Mouse (Mus musculus) neural tube, embryonic 15.5 days (tissue): Measurements from ENCODE around the gene Slc46a2. TPM values are rescaled to one million over a fixed set of nuclear protein-coding genes. Genes with fewer than 3 reads are reported as not detected.
A peak's percentile ranks its signal among the peaks of the same experiment; 100 is the strongest.

Source experiments
- ATAC-seq: fragments of 200-750 bp; cut with Nextera tagmentation; 2 replicates; pipeline ENCODE4 v1.8.0; 2017; ENCODE audit warnings: mild to moderate bottlenecking, moderate TSS enrichment, moderate library complexity; ENCODE audit not compliant: low FRiP score
- H3K27ac ChIP-seq: fragments of 300-500 bp; sonication (generic); replicated peaks from 2 replicates; pipeline ENCODE4 v1.5.1; 2015; ENCODE audit warnings: mild to moderate bottlenecking, inconsistent platforms
- H3K27me3 ChIP-seq: fragments of 300-500 bp; sonication (generic); replicated peaks from 2 replicates; pipeline ENCODE4 v1.6.1; 2015; ENCODE audit warnings: inconsistent platforms
- H3K36me3 ChIP-seq: fragments of 300-500 bp; sonication (generic); 2 replicates; pipeline ENCODE4 v1.6.1; 2015; ENCODE audit warnings: inconsistent platforms
- H3K4me1 ChIP-seq: fragments of 300-500 bp; sonication (generic); 2 replicates; pipeline ENCODE4 v1.6.1; 2015; ENCODE audit warnings: inconsistent platforms
- H3K4me2 ChIP-seq: fragments of 300-500 bp; sonication (generic); 2 replicates; pipeline ENCODE4 v1.6.1; 2015; ENCODE audit warnings: inconsistent platforms, mild to moderate bottlenecking, moderate library complexity
- H3K4me3 ChIP-seq: fragments of 300-500 bp; sonication (generic); replicated peaks from 2 replicates; pipeline ENCODE4 v1.5.1; 2015; ENCODE audit warnings: mild to moderate bottlenecking, inconsistent platforms
- H3K9ac ChIP-seq: fragments of 300-500 bp; sonication (generic); replicated peaks from 2 replicates; pipeline ENCODE4 v1.6.1; 2015; ENCODE audit warnings: mild to moderate bottlenecking, inconsistent platforms
- H3K9me3 ChIP-seq: fragments of 300-500 bp; sonication (generic); replicated peaks from 2 replicates; pipeline ENCODE4 v1.6.1; 2016; ENCODE audit warnings: inconsistent platforms
- WGBS: fragments of 180-500 bp; shearing (Covaris S2); methylation state at CpG from one replicate; pipeline ENCODE4 v1.1.7; 2015; ENCODE audit warnings: mixed read lengths; 5-methylcytosine and 5-hydroxymethylcytosine counted together
- polyA plus RNA-seq: library from polyadenylated mRNA; unstranded; fragments of >200 nt; fragmentation: Nextera tagmentation; extraction: Ambion mirVana; gene quantifications from 2 replicates; pipeline ENCODE4 v1.2.1, GENCODE M21; 2015

Gene Slc46a2
- polyA plus RNA-seq, 1 experiment from 2014 or later, result 0.09 TPM

DNA sequence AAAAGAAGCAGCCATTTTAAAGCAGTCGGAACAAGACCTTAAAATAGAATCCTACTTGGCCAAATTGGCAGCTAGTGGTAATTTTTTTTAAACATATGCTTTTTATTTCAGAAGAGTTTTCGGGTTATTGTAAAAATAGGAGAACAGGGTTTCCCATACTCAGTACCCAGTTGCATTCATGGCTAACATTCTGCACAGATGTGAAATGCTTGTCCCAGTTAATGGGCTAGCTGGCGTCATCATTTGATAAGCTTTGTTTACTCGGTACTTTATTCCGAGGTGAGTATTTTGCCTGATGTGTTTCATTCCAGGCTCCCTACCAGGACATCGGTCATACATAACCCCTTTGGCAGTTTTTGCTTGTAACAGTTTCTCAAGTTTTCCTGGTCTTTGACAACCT is 44.4 kb downstream of the Slc46a2 start:
- Histone ChIP-seq H3K27me3 (no peaks in the 10 kb centered on the region), H3K9ac (no peak overlapping the region), H3K4me2 (no peak overlapping the region), H3K27ac (no peak overlapping the region; the same call in 1 of the 2 replicates), H3K4me3 (no peak overlapping the region), H3K4me1 (peaks cover 3% of the 10 kb centered on the region; the same call in 1 of the 2 replicates), H3K36me3 (no peaks in the 10 kb centered on the region), H3K9me3 (no peaks in the 10 kb centered on the region)
- WGBS, result 88% methylated on average over 6 of the region's 6 CpGs
- ATAC-seq, result no peak

DNA sequence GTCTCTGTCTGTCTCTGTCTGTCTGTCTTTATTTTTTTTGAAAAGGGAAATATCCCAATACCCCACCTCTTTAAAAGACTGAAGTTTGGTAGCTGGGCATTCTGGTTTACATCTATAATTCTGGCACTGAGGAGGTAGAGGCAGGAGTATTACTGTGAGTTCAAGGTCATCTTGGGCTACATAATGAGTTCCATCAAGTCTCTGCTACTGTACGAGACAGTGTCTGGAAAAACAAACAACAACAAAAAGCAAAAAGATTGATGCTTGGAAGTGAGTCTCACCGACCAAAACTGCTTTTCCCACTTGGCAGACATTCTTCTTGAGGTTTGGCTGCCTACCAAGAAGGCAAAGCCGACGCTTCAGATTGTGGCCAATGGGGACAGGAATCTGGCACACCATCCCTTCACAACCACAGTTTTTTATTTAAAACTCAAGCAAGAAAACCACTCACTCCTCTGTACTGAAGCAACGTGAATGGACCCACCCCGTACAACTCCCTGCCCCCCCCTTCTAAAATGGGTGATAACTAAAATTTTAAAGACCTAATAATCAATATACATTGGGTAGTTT is 45.3 kb downstream of the Slc46a2 start:
- Histone ChIP-seq H3K9me3 (no peaks in the 10 kb centered on the region), H3K36me3 (no peaks in the 10 kb centered on the region), H3K4me3 (no peak overlapping the region), H3K4me2 (no peak overlapping the region), H3K27ac (no peak overlapping the region; the same call in 1 of the 2 replicates), H3K9ac (no peak overlapping the region), H3K27me3 (no peaks in the 10 kb centered on the region), H3K4me1 (0 out of 2 replicates have a peak, but pooled peaks cover 3% of the 10 kb centered on the region)
- no peak for ATAC-seq
- WGBS, result 59% methylated on average over 6 of the region's 6 CpGs

DNA sequence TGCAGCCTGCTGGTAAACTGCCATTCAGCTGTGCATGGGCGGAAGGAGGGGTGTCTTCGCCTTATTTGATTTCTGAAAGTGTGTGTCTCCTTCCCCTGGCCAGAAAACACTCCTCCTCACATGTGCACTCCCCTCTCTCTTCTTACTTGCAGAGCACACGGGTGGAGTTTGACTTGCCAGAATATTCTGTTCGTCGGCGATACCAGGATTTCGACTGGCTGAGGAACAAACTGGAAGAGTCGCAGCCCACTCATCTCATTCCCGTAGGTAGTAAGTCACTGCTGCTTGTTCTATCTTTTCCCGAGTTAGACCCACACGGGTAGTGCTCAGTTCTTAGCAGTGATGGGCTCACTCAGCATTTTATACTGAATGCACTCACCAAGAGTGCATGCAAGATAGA is 46.8 kb downstream of the Slc46a2 start:
- no peak overlapping the region for H3K4me2 ChIP-seq
- no peaks in the 10 kb centered on the region for H3K9me3 ChIP-seq
- no peak overlapping the region for H3K9ac ChIP-seq
- no peak overlapping the region for H3K27ac ChIP-seq
- no peak overlapping the region for H3K4me3 ChIP-seq
- no peaks in the 10 kb centered on the region for H3K27me3 ChIP-seq
- no peaks in the 10 kb centered on the region for H3K36me3 ChIP-seq
- no peak for ATAC-seq
- H3K4me1 ChIP-seq, result 0 out of 2 replicates have a peak, but pooled peaks cover 3% of the 10 kb centered on the region
- WGBS, result 86% methylated on average over 11 of the region's 11 CpGs

DNA sequence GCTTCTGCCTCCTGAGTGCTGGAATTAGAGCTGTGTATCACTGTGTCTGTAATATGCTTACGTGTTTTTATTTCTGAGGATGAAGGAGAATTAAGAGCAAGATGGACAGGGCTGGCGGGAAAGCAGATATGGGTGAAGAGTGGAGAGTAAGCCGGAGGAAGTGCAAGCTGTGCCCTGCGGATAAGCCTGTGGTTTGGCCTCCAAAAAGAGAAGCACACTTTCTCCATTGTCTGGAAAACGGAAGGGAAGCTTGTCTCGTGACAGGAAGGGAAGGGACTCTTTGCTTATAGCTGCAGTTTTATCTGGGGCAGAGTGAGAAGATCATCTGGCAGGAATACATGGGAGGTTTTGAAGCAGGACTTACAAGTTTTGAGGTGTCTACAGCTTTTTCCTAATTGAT is 51.0 kb downstream of the Slc46a2 start:
- Histone ChIP-seq H3K9ac (no peak overlapping the region), H3K4me3 (no peak overlapping the region), H3K27ac (no peak overlapping the region), H3K4me1 (0 out of 2 replicates have a peak, but pooled peaks cover 16% of the 10 kb centered on the region), H3K9me3 (no peaks in the 10 kb centered on the region), H3K36me3 (no peaks in the 10 kb centered on the region), H3K27me3 (no peaks in the 10 kb centered on the region), H3K4me2 (no peak overlapping the region)
- no peak for ATAC-seq
- 79% methylated on average over 6 of the region's 6 CpGs for WGBS

- no peak for ATAC-seq
- Histone ChIP-seq H3K36me3 (peaks cover 5% of the 10 kb centered on the region; the same call in 1 of the 2 replicates), H3K4me3 (no peak overlapping the region), H3K9me3 (no peaks in the 10 kb centered on the region), H3K27ac (0 out of 2 replicates have a peak overlapping the region, but pooled peaks have one; percentile 1), H3K4me1 (0 out of 2 replicates have a peak, but pooled peaks cover 16% of the 10 kb centered on the region), H3K27me3 (no peaks in the 10 kb centered on the region), H3K4me2 (no peak overlapping the region), H3K9ac (no peak overlapping the region)
- WGBS, result 42% methylated on average over 1 of the region's 1 CpGs
Observed at GRCm38 (mm10) chr4:59862335-59862734, 52.5 kb downstream of the Slc46a2 start.

DNA sequence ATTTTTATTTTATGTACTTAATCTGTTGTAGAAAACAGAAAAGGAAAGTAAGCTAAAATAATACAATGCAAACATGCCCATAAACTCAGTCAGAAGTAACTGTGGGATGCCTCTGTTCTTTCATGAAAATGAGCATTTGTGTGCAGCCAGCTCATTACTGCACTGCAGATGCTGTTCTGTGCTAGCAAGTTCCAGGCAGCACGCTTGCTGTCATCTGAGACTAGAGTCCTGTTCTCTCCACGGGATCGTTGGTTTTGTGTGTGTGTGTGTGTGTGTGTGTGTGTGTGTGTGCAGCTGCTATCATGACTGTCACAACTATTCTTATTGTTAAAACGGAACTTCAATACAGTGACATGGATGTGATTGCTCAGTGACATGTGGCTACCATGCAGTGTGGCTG is 53.0 kb downstream of the Slc46a2 start:
- ATAC-seq, result 0 out of 2 replicates have a peak, but pooled peaks have one; percentile 14
- WGBS, result 51% methylated on average over 4 of the region's 4 CpGs
- Histone ChIP-seq H3K4me1 (0 out of 2 replicates have a peak, but pooled peaks cover 16% of the 10 kb centered on the region), H3K27ac (0 out of 2 replicates have a peak overlapping the region, but pooled peaks have one; percentile 1), H3K4me2 (no peak overlapping the region), H3K9ac (no peak overlapping the region), H3K36me3 (peaks cover 5% of the 10 kb centered on the region; the same call in 1 of the 2 replicates), H3K27me3 (no peaks in the 10 kb centered on the region), H3K4me3 (no peak overlapping the region), H3K9me3 (no peaks in the 10 kb centered on the region)

DNA sequence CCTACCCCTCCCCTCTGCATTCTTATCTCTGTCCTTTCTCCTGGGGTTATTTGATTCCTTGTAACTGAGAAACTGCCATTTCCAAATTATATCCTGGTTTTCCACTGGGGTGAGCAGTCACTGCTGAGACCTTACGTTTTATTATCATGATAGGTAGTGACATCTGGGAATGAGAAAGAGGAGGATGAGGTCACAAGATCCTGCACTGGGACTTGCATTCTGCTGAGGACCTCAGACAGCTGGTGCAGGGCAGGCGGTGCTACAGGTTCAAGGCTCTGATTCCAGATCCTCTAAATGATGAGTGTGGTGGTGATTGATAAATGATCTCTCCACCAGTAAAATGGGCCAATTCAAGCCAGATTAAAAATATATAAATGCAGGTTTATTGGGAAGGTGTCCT is 54.4 kb downstream of the Slc46a2 start:
- H3K9me3 ChIP-seq, result no peaks in the 10 kb centered on the region
- H3K9ac ChIP-seq, result no peak overlapping the region
- peaks cover 5% of the 10 kb centered on the region; the same call in 1 of the 2 replicates for H3K36me3 ChIP-seq
- no peak overlapping the region for H3K4me2 ChIP-seq
- 59% methylated on average over 2 of the region's 2 CpGs for WGBS
- no peak for ATAC-seq
- no peak overlapping the region for H3K27ac ChIP-seq
- no peaks in the 10 kb centered on the region for H3K27me3 ChIP-seq
- no peak overlapping the region for H3K4me3 ChIP-seq
- H3K4me1 ChIP-seq, result 0 out of 2 replicates have a peak, but pooled peaks cover 16% of the 10 kb centered on the region

DNA sequence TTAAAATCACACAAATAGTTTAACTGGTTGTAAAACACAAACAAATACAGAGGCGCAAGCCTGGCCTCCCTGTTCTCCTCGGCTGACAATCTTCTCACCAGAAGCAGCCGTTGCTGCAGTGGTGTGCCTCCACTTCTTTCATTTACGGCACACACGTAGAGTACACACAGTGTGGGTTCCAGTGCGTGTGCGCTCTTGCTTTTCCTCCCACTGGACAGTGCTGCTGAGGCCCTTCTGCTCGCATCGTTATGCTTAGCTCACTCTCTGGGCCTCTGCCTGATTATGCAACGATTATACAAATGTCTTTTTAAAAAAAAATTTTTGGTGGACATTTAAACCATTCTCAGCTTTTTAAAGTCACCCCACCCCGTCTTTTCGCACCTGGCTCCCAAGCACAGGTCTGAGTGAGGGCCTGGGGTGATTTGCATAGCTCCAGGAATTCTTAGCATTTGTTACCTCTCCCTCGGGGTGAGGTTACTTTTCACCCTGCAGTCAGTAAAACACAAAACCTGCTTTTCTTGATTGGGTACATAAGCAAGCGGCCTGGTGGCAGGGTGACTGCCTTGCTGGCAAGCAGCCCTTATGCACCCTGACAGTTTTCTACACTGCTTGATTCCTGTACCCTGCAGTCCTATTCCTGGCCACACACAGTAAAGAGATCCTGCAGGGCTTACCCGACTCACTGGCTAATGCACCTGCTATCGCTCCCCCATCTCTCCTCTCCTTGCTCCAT is 55.0 kb downstream of the Slc46a2 start:
- 0 out of 2 replicates have a peak, but pooled peaks cover 16% of the 10 kb centered on the region for H3K4me1 ChIP-seq
- no peak overlapping the region for H3K9ac ChIP-seq
- peaks cover 5% of the 10 kb centered on the region; the same call in 1 of the 2 replicates for H3K36me3 ChIP-seq
- 64% methylated on average over 16 of the region's 16 CpGs for WGBS
- H3K27ac ChIP-seq, result no peak overlapping the region
- ATAC-seq, result peak; percentile 45; the same call in 1 of the 2 replicates
- no peak overlapping the region for H3K4me3 ChIP-seq
- no peaks in the 10 kb centered on the region for H3K27me3 ChIP-seq
- no peak overlapping the region for H3K4me2 ChIP-seq
- no peaks in the 10 kb centered on the region for H3K9me3 ChIP-seq

Other genes starting within 250 kb of the Slc46a2 start
- gene Inip, start 113.5 kb downstream of the Slc46a2 start, polyA plus RNA-seq, result 48.9 and 53.3 TPM in 2 replicates
- 17.8 and 22.5 TPM in 2 replicates for gene Snx30, start 109.2 kb downstream of the Slc46a2 start, polyA plus RNA-seq
- not detected in 2 replicates for gene Mup4, start 45.7 kb upstream of the Slc46a2 start, polyA plus RNA-seq
- gene Mup6, start 49.2 kb upstream of the Slc46a2 start, polyA plus RNA-seq, result not detected in 2 replicates
- gene Mup7, start 155.4 kb upstream of the Slc46a2 start, polyA plus RNA-seq, result not detected in 2 replicates
- gene Mup2, start 239.2 kb upstream of the Slc46a2 start, polyA plus RNA-seq, result not detected in 2 replicates